ENCODE assay signal across 9 mouse cellular contexts in genomic region chr2:104002711-104003413, GRCm38 (mm10). TPM values are rescaled to one million over a fixed set of nuclear protein-coding genes. Genes with fewer than 3 reads are reported as not detected.
DNase-seq lines count a peak whose midpoint lies in the region; ATAC-seq and TF ChIP-seq lines count a peak whose summit lies in the region.
"Had no signal": no experiment of that assay in that cellular context is flagged by ENCODE, and none has a peak within 500 bp of the region (broad histone marks: within the 10 kb centered on the region; RNA-seq: fewer than 3 reads in every experiment).

No protein-coding gene starts in this region.

- peak; percentile 91 for TF ChIP-seq CTCF in ES-Bruce4 (IDR thresholded peaks at IDR 0.05; ENCODE audit: low read depth, low read length)
- peak; percentile 57 for TF ChIP-seq CTCF in cerebellum, adult 2 months (IDR thresholded peaks at IDR 0.05; ENCODE audit: borderline replicate concordance, insufficient read depth, low read depth, low read length)

- peak; percentile 68; the same call in 1 of the 2 replicates for ATAC-seq in cerebellum, adult (ENCODE audit: insufficient number of reproducible peaks, low FRiP score, low TSS enrichment)
- ATAC-seq in frontal cortex, adult (ENCODE audit: low TSS enrichment): peak; percentile 96
- peak; percentile 85 for ATAC-seq in megakaryocyte, adult 5-6 weeks (ENCODE audit: poor library complexity, severe bottlenecking)

- no peak overlapping the region for H3K27ac ChIP-seq in ES-Bruce4 (ENCODE audit: insufficient read depth, low read length)
- H3K27ac ChIP-seq in cerebellum, adult 2 months (ENCODE audit: insufficient read depth, low read length): no peak overlapping the region
- H3K27ac ChIP-seq: macrophage had no signal

- WGBS in cerebellum, adult 2 months: 29% methylated on average over 16 of the region's 16 CpGs

- DNase-seq in cerebellum, adult 11-12 months: no peak
- DNase-seq in cerebellum, adult 2 months: peak; percentile 36 to 56
- DNase-seq in layer of hippocampus, postnatal 25 days (ENCODE audit: extremely low spot score in 1 of 2, low spot score in 1 of 2): peak; percentile 49 to 78
- peak; percentile 54 for DNase-seq in spleen, adult 12 weeks (ENCODE audit: low spot score)

- H3K27me3 ChIP-seq in ES-Bruce4 (ENCODE audit: control insufficient read depth, insufficient read depth, low read length, poor library complexity, severe bottlenecking): no peaks in the 10 kb centered on the region
- no peaks in the 10 kb centered on the region; the same call in 1 of the 2 replicates for H3K27me3 ChIP-seq in cerebellum, adult 2 months (ENCODE audit: control insufficient read depth, insufficient read depth, low read length)

- no peaks in the 10 kb centered on the region for H3K36me3 ChIP-seq in ES-Bruce4 (ENCODE audit: control insufficient read depth, insufficient read depth, low read length, poor library complexity, severe bottlenecking)

- peak overlapping the region; percentile 9; the same call in 1 of the 2 replicates for H3K4me3 ChIP-seq in ES-Bruce4 (ENCODE audit: low read depth, low read length)
- H3K4me3 ChIP-seq in cerebellum, adult 2 months (replicated peaks; ENCODE audit: insufficient read depth, low read depth, low read length): no peak overlapping the region

- no peak for TF ChIP-seq POLR2A in ES-Bruce4 (IDR thresholded peaks at IDR 0.05; ENCODE audit: insufficient read depth, low read length)
- TF ChIP-seq POLR2A in cerebellum, adult 2 months (IDR thresholded peaks at IDR 0.05; ENCODE audit: borderline replicate concordance, insufficient read depth, low read length): no peak

- TF ChIP-seq EP300 in ES-Bruce4 (IDR thresholded peaks at IDR 0.05; ENCODE audit: insufficient read depth, low read depth, low read length): peak; percentile 71

- no peaks in the 10 kb centered on the region for H3K4me1 ChIP-seq in ES-Bruce4 (ENCODE audit: control insufficient read depth, insufficient read depth, low read length)
- H3K4me1 ChIP-seq in cerebellum, adult 2 months (ENCODE audit: control insufficient read depth, insufficient read depth, low read length): no peaks in the 10 kb centered on the region

- no peak overlapping the region for H3K9ac ChIP-seq in ES-Bruce4 (ENCODE audit: low read depth, poor library complexity, severe bottlenecking)

- no peaks in the 10 kb centered on the region for H3K9me3 ChIP-seq in ES-Bruce4 (replicated peaks; ENCODE audit: control insufficient read depth, insufficient read depth, low read length, poor library complexity, severe bottlenecking)

RNA-seq across cellular contexts. Expression of gene Fbxo3, which starts 24.7 kb away (rescaled TPM):
- polyA plus RNA-seq in ES-Bruce4 (2011; ENCODE audit: insufficient read depth, insufficient read length, low read depth, missing spikeins): 36.5 and 41.1 TPM in 2 replicates
- 65.7 and 70.8 TPM in 2 replicates for polyA plus RNA-seq in cerebellum, adult 2 months (2012; rRNA removed)
- total RNA-seq in layer of hippocampus, postnatal 25 days (2021): 10 to 100 TPM; 45.9 to 47.4 TPM
- 49.8 and 54.2 TPM in 2 replicates for total RNA-seq in megakaryocyte, adult 5-6 weeks (2015)
- 49.2 and 49.9 TPM in 2 replicates for total RNA-seq in megakaryocyte, adult 5-6 weeks (2017)

RNA-seq across cellular contexts. Expression of gene 4931422A03Rik, which starts 25.3 kb away (rescaled TPM):
- polyA plus RNA-seq in ES-Bruce4 (2011; ENCODE audit: insufficient read depth, insufficient read length, low read depth, missing spikeins): not detected in 2 replicates
- polyA plus RNA-seq in cerebellum, adult 2 months (2012; rRNA removed): not detected in 2 replicates
- not detected for total RNA-seq in layer of hippocampus, postnatal 25 days (2021)
- total RNA-seq in megakaryocyte, adult 5-6 weeks (2015): 0.27 TPM in 1 of 2 replicates, not detected in the other
- not detected in 2 replicates for total RNA-seq in megakaryocyte, adult 5-6 weeks (2017)
- polyA plus RNA-seq: macrophage had no signal

RNA-seq across cellular contexts. Expression of gene Lmo2, which starts 45.1 kb away (rescaled TPM):
- polyA plus RNA-seq in ES-Bruce4 (2011; ENCODE audit: insufficient read depth, insufficient read length, low read depth, missing spikeins): 0.78 TPM in 1 of 2 replicates, not detected in the other
- 26.0 and 29.2 TPM in 2 replicates for polyA plus RNA-seq in cerebellum, adult 2 months (2012; rRNA removed)
- total RNA-seq in layer of hippocampus, postnatal 25 days (2021): 10 to 100 TPM; 19.2 to 21.5 TPM
- 186 and 200 TPM in 2 replicates for total RNA-seq in megakaryocyte, adult 5-6 weeks (2015)
- 92.3 and 100 TPM in 2 replicates for total RNA-seq in megakaryocyte, adult 5-6 weeks (2017)

Comparison
In these comparisons a context has a peak if more than half of its experiments do, and no peak if none do; other contexts are left out.
1. RNA of gene Lmo2, which starts 45.1 kb away (total RNA-seq): 92.3 to 200 TPM in megakaryocyte, adult 5-6 weeks; 19.2 to 21.5 TPM in layer of hippocampus, postnatal 25 days; every median in the first group is over 4 times any median in the second.
2. Peak in every context shown above with its lines, with median percentiles within 50 percentile points of each other: ATAC-seq.